Mouse (Mus musculus): ENCODE data around the gene Grcc10.

Grcc10 gene

GRCm38 (mm10) chr6:124757351-124757880, 16.2 kb upstream of the Grcc10 start:
- no peak for DNase-seq (ENCODE audit: low spot score in 2 of 2)

- DNase-seq (ENCODE audit: low spot score in 2 of 2), result peak; percentile 39 to 56
Observed at GRCm38 (mm10) chr6:124756652-124757350, 15.6 kb upstream of the Grcc10 start.

GRCm38 (mm10) chr6:124755831-124756595, 14.8 kb upstream of the Grcc10 start, which contains the start of the genes Gm45234 and Atn1:
Gm45234 (minus strand) TSS chr6:124756021.
Atn1 (minus strand) TSS chr6:124756524.
- DNase-seq (ENCODE audit: low spot score in 2 of 2), result peak; percentile 38 to 46

- DNase-seq (ENCODE audit: low spot score in 2 of 2), result no peak
Observed at GRCm38 (mm10) chr6:124755306-124755705, 14.1 kb upstream of the Grcc10 start.

- no peak for DNase-seq (ENCODE audit: low spot score in 2 of 2)
Observed at GRCm38 (mm10) chr6:124753861-124754260, 12.7 kb upstream of the Grcc10 start.

- DNase-seq (ENCODE audit: low spot score in 2 of 2), result no peak
Observed at GRCm38 (mm10) chr6:124750405-124750804, 9.2 kb upstream of the Grcc10 start.

- DNase-seq (ENCODE audit: low spot score in 2 of 2), result peak in 1 of 2 experiments; percentile 35
Observed at GRCm38 (mm10) chr6:124746654-124747632, 5.8 kb upstream of the Grcc10 start.

GRCm38 (mm10) chr6:124746296-124746605, 5.1 kb upstream of the Grcc10 start:
- no peak for DNase-seq (ENCODE audit: low spot score in 2 of 2)

GRCm38 (mm10) chr6:124745490-124746295, 4.5 kb upstream of the Grcc10 start:
- peak; percentile 90 to 94 for DNase-seq (ENCODE audit: low spot score in 2 of 2)

- DNase-seq (ENCODE audit: low spot score in 2 of 2), result no peak
Observed at GRCm38 (mm10) chr6:124744755-124745321, 3.7 kb upstream of the Grcc10 start.

- peak in 1 of 2 experiments; percentile 15 for DNase-seq (ENCODE audit: low spot score in 2 of 2)
Observed at GRCm38 (mm10) chr6:124743647-124744046, 2.5 kb upstream of the Grcc10 start.

- DNase-seq (ENCODE audit: low spot score in 2 of 2), result peak in 1 of 2 experiments; percentile 23
Observed at GRCm38 (mm10) chr6:124742839-124743514, 1.8 kb upstream of the Grcc10 start.

GRCm38 (mm10) chr6:124741842-124742241, 668 bp upstream of the Grcc10 start:
- DNase-seq (ENCODE audit: low spot score in 2 of 2), result no peak

- DNase-seq (ENCODE audit: low spot score in 2 of 2), result no peak
Observed at GRCm38 (mm10) chr6:124740211-124740887, 825 bp downstream of the Grcc10 start.

GRCm38 (mm10) chr6:124739231-124739796, 1.9 kb downstream of the Grcc10 start:
- DNase-seq (ENCODE audit: low spot score in 2 of 2), result no peak

GRCm38 (mm10) chr6:124738511-124739023, 2.6 kb downstream of the Grcc10 start, which contains the start of gene Ptpn6:
Ptpn6 (minus strand) TSS chr6:124738714.
- DNase-seq (ENCODE audit: low spot score in 2 of 2), result peak in 1 of 2 experiments; percentile 55

GRCm38 (mm10) chr6:124737040-124737439, 4.1 kb downstream of the Grcc10 start:
- no peak for DNase-seq (ENCODE audit: low spot score in 2 of 2)

GRCm38 (mm10) chr6:124734417-124734816, 6.8 kb downstream of the Grcc10 start:
- no peak for DNase-seq (ENCODE audit: low spot score in 2 of 2)

All from spleen, postnatal 10 days (tissue).